ENCODE assay signal across 9 mouse cellular contexts in the genomic region with DNA sequence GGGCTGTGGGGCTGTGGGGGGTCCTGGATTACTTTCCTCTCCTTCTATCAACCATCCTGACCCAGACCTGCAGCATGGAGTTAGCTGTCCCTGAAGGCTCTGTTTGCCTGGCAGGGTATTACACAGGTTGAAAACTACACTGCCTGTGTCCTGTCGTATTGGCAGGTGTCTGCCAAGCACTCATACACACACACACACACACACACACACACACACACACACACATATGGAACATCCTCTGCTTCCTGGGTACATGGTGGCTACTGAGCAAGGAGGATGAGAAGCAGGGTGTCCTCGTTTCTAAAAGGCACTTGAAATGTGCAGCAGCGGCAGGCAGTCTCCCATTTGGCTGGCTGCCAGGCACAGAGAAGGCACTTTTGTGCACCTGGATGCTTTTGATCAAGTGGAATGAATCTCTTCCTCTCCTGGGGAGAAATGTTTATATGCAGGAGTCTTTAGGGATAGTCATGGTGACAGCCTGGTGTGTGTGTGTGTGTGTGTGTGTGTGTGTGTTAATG. TPM values are rescaled to one million over a fixed set of nuclear protein-coding genes. Genes with fewer than 3 reads are reported as not detected.
DNase-seq lines count a peak whose midpoint lies in the region; ATAC-seq lines count a peak whose summit lies in the region.
"Had no signal": no experiment of that assay in that cellular context is flagged by ENCODE, and none has a peak within 500 bp of the region (broad histone marks: within the 10 kb centered on the region; RNA-seq: fewer than 3 reads in every experiment).

No protein-coding gene starts in this region.

- H3K4me2 ChIP-seq in heart, embryonic 11.5 days, result peak overlapping the region; percentile 47
- peak overlapping the region; percentile 32 for H3K4me2 ChIP-seq in embryonic facial prominence, embryonic 15.5 days (replicated peaks)
- H3K4me2 ChIP-seq: liver, embryonic 15.5 days had no signal

- no peaks in the 10 kb centered on the region for H3K9me3 ChIP-seq in heart, embryonic 11.5 days (replicated peaks; ENCODE audit: control insufficient read depth, low read length)
- no peaks in the 10 kb centered on the region for H3K9me3 ChIP-seq in embryonic facial prominence, embryonic 15.5 days (replicated peaks)
- H3K9me3 ChIP-seq in midbrain, embryonic 10.5 days (replicated peaks), result no peaks in the 10 kb centered on the region
- H3K9me3 ChIP-seq: liver, embryonic 15.5 days had no signal

- 0 out of 2 replicates have a peak overlapping the region, but pooled peaks have one; percentile 10 for H3K9ac ChIP-seq in heart, embryonic 11.5 days (ENCODE audit: low read depth, low read length)
- H3K9ac ChIP-seq in embryonic facial prominence, embryonic 15.5 days, result no peak overlapping the region
- H3K9ac ChIP-seq: liver, embryonic 15.5 days had no signal

- H3K27me3 ChIP-seq in heart, embryonic 11.5 days (ENCODE audit: control insufficient read depth, insufficient read depth, low read length), result no peaks in the 10 kb centered on the region
- no peaks in the 10 kb centered on the region for H3K27me3 ChIP-seq in embryonic facial prominence, embryonic 15.5 days
- no peaks in the 10 kb centered on the region for H3K27me3 ChIP-seq in midbrain, embryonic 10.5 days (ENCODE audit: low read depth, poor library complexity, severe bottlenecking)
- H3K27me3 ChIP-seq: liver, embryonic 15.5 days had no signal

- WGBS in heart, embryonic 11.5 days (ENCODE audit: insufficient replicate concordance), result 7% methylated on average over 3 of the region's 3 CpGs
- WGBS in embryonic facial prominence, embryonic 15.5 days, result 11% methylated on average over 3 of the region's 3 CpGs
- WGBS in midbrain, embryonic 10.5 days, result 17% methylated on average over 3 of the region's 3 CpGs

- peak overlapping the region; percentile 29; the same call in 1 of the 2 replicates for H3K27ac ChIP-seq in heart, embryonic 11.5 days (ENCODE audit: low read depth, low read length)
- 0 out of 2 replicates have a peak overlapping the region, but pooled peaks have one; percentile 2 for H3K27ac ChIP-seq in embryonic facial prominence, embryonic 15.5 days (replicated peaks)
- H3K27ac ChIP-seq in midbrain, embryonic 10.5 days (replicated peaks), result 0 out of 2 replicates have a peak overlapping the region, but pooled peaks have one; percentile 33
- H3K27ac ChIP-seq: liver, embryonic 15.5 days had no signal

- H3K36me3 ChIP-seq in heart, embryonic 11.5 days (ENCODE audit: control insufficient read depth, insufficient read depth, low read length), result no peaks in the 10 kb centered on the region
- H3K36me3 ChIP-seq in embryonic facial prominence, embryonic 15.5 days, result no peaks in the 10 kb centered on the region
- no peaks in the 10 kb centered on the region for H3K36me3 ChIP-seq in midbrain, embryonic 10.5 days
- H3K36me3 ChIP-seq: liver, embryonic 15.5 days had no signal

- no peak for ATAC-seq in heart, embryonic 11.5 days (replicated peaks; ENCODE audit: insufficient number of reproducible peaks, low FRiP score, low TSS enrichment)
- ATAC-seq in embryonic facial prominence, embryonic 15.5 days (ENCODE audit: insufficient number of reproducible peaks, low FRiP score, low TSS enrichment, low read depth), result no peak; the same call in 1 of the 2 replicates

- H3K4me1 ChIP-seq in heart, embryonic 11.5 days (ENCODE audit: control insufficient read depth, insufficient read depth, low read length), result peaks cover 4% of the 10 kb centered on the region
- H3K4me1 ChIP-seq in embryonic facial prominence, embryonic 15.5 days, result peaks cover 13% of the 10 kb centered on the region
- peaks cover 14% of the 10 kb centered on the region for H3K4me1 ChIP-seq in midbrain, embryonic 10.5 days
- H3K4me1 ChIP-seq: liver, embryonic 15.5 days had no signal

- no peak overlapping the region for H3K4me3 ChIP-seq in heart, embryonic 11.5 days (ENCODE audit: low read depth, low read length)
- no peak overlapping the region for H3K4me3 ChIP-seq in embryonic facial prominence, embryonic 15.5 days (replicated peaks)
- H3K4me3 ChIP-seq in midbrain, embryonic 10.5 days, result no peak overlapping the region
- H3K4me3 ChIP-seq: liver, embryonic 15.5 days had no signal

- DNase-seq in heart, adult 11 months, result no peak
- DNase-seq in MN1 (ENCODE audit: low spot score), result peak; percentile 10
- peak; percentile 11 for DNase-seq in midbrain, embryonic 10.5 days (ENCODE audit: low spot score)
- DNase-seq in thymus, adult 18-20 months, result no peak
- DNase-seq in spleen, postnatal 4 days (ENCODE audit: low spot score in 2 of 2), result no peak
- DNase-seq in adrenal gland, postnatal 14 days, result no peak

RNA-seq across cellular contexts. Expression of a gene that starts 44.9 kb away (rescaled TPM):
- 36.6 and 39.9 TPM in 2 replicates for polyA plus RNA-seq in heart, embryonic 11.5 days (2014; fragmentation: Nextera tagmentation; extraction: Ambion mirVana)
- polyA plus RNA-seq in embryonic facial prominence, embryonic 15.5 days (2015; fragmentation: Nextera tagmentation; extraction: Ambion mirVana), result 62.8 and 77.8 TPM in 2 replicates
- 13.1 and 13.8 TPM in 2 replicates for polyA plus RNA-seq in midbrain, embryonic 10.5 days (2016; fragmentation: Nextera tagmentation; extraction: Ambion mirVana)
- 23.4 and 112 TPM in 2 replicates for total RNA-seq in adrenal gland, postnatal 14 days (2021)

Comparison
In these comparisons a context has a peak if more than half of its experiments do, and no peak if none do; other contexts are left out.
1. DNase-seq: peak in MN1 (single experiment) and midbrain, embryonic 10.5 days (single experiment); none in heart, adult 11 months (single experiment), thymus, adult 18-20 months (0 of 2), spleen, postnatal 4 days (0 of 2) and adrenal gland, postnatal 14 days (single experiment).
2. Peak in every context shown above with its lines, with median percentiles within 50 percentile points of each other: H3K27ac ChIP-seq.